Mouse (Mus musculus) c-Kit-positive CD71-positive TER-119-positive erythroid progenitor cells, embryonic 14.5 days (primary cell): Measurements from ENCODE around the gene Hyal3.
"Not testable (repeated sequence)": the region's sequence is repeated elsewhere in the genome, so short reads cannot be mapped to it uniquely, and the experiment has no call there.

Source experiments
- DNase-seq: peaks from one replicate; pipeline ENCODE4 v3.0.0-alpha.2; 2013; ENCODE audit warnings: low spot score

Gene Hyal3

GRCm38 (mm10) chr9:107550491-107551116, 30.0 kb upstream of the Hyal3 start:
- no peak for DNase-seq

- no peak for DNase-seq
These were observed 29.3 kb upstream of the Hyal3 start, which contains the start of gene Rassf1 for GRCm38 (mm10) chr9:107551117-107551889. Rassf1 (plus strand) TSS chr9:107551555.

GRCm38 (mm10) chr9:107551890-107552355, 28.7 kb upstream of the Hyal3 start:
- no peak for DNase-seq

GRCm38 (mm10) chr9:107552690-107553393, 27.8 kb upstream of the Hyal3 start:
- no peak for DNase-seq

GRCm38 (mm10) chr9:107553541-107554318, 26.9 kb upstream of the Hyal3 start:
- no peak for DNase-seq

- DNase-seq, result peak; percentile 97
These were observed 26.2 kb upstream of the Hyal3 start for GRCm38 (mm10) chr9:107554319-107554825.

- DNase-seq, result no peak
These were observed 25.6 kb upstream of the Hyal3 start for GRCm38 (mm10) chr9:107555031-107555457.

- DNase-seq, result no peak
These were observed 24.9 kb upstream of the Hyal3 start for GRCm38 (mm10) chr9:107555701-107556100.

GRCm38 (mm10) chr9:107556346-107556745, 24.3 kb upstream of the Hyal3 start:
- DNase-seq, result no peak

- DNase-seq, result peak; percentile 90
These were observed 17.5 kb upstream of the Hyal3 start, which contains the start of gene Tusc2 for GRCm38 (mm10) chr9:107563029-107563581. Tusc2 (plus strand) TSS chr9:107563255.

GRCm38 (mm10) chr9:107565556-107565955, 15.1 kb upstream of the Hyal3 start:
- not testable (repeated sequence) for DNase-seq

- DNase-seq, result peak; percentile 85
These were observed 14.4 kb upstream of the Hyal3 start for GRCm38 (mm10) chr9:107566041-107566709.

- no peak for DNase-seq
These were observed 13.8 kb upstream of the Hyal3 start for GRCm38 (mm10) chr9:107566855-107567254.

- DNase-seq, result no peak
These were observed 12.8 kb upstream of the Hyal3 start, which contains the start of gene Hyal2 for GRCm38 (mm10) chr9:107567702-107568319. Hyal2 (plus strand) TSS chr9:107567945.

- peak; percentile 89 for DNase-seq
These were observed 12.0 kb upstream of the Hyal3 start for GRCm38 (mm10) chr9:107568331-107569261.

- DNase-seq, result no peak
These were observed 11.3 kb upstream of the Hyal3 start for GRCm38 (mm10) chr9:107569270-107569669.

GRCm38 (mm10) chr9:107570016-107570415, 10.6 kb upstream of the Hyal3 start:
- no peak for DNase-seq

- DNase-seq, result peak; percentile 80
These were observed 9.8 kb upstream of the Hyal3 start for GRCm38 (mm10) chr9:107570845-107571244.
